Mouse (Mus musculus) gastrocnemius, postnatal 14 days (tissue): ENCODE results near the gene Agxt. TPM values are rescaled to one million over a fixed set of nuclear protein-coding genes. Genes with fewer than 3 reads are reported as not detected.

ENCODE experiments used
- DNase-seq: peaks from one replicate; pipeline ENCODE4 v3.0.0; 2021; ENCODE audit warnings: mixed read lengths
- intact Hi-C: fragments of 180-260 bp; cut with DNase I; formaldehyde crosslinking; loops from one replicate; pipeline ENCODE4 v1.15.1; 2025; ENCODE audit warnings: low total_unique reads
- long read RNA-seq, 2 experiments: library from polyadenylated mRNA; stranded (forward); transcript quantifications; one replicate each; pipeline ENCODE4 v2.0.0; 2021
- total RNA-seq, 2 experiments: library from RNA; stranded (reverse); gene quantifications; 2 replicates each; pipeline ENCODE4 v1.2.3; 2021

The Agxt gene
- not detected for total RNA-seq
- long read RNA-seq, experiment 1 = 0 reads
- long read RNA-seq, experiment 2 = 0 reads

GRCm38 (mm10) chr1:93135036-93135526, at the start of gene Agxt:
Agxt (plus strand) TSS chr1:93135240.
- intact Hi-C loops = no loop called here
- DNase-seq = no peak

GRCm38 (mm10) chr1:93092582-93092981, 42.5 kb upstream of the Agxt start:
- DNase-seq = no peak
- intact Hi-C loops = no loop called here

- DNase-seq = no peak
- intact Hi-C loops = no loop called here
These were observed 36.1 kb upstream of the Agxt start for GRCm38 (mm10) chr1:93098956-93099355.

- intact Hi-C loops = no loop called here
- DNase-seq = peak; percentile 19
These were observed 34.8 kb upstream of the Agxt start for GRCm38 (mm10) chr1:93100243-93100575.

GRCm38 (mm10) chr1:93100576-93101491, 34.2 kb upstream of the Agxt start:
- no peak for DNase-seq
- intact Hi-C loops = no loop called here

GRCm38 (mm10) chr1:93101571-93102061, 33.4 kb upstream of the Agxt start, which contains the start of gene Kif1a:
Kif1a (minus strand) TSS chr1:93101951.
- intact Hi-C loops = no loop called here
- DNase-seq = no peak

GRCm38 (mm10) chr1:93102700-93103099, 32.3 kb upstream of the Agxt start:
- intact Hi-C loops = no loop called here
- no peak for DNase-seq

GRCm38 (mm10) chr1:93114713-93115463, 20.2 kb upstream of the Agxt start:
- intact Hi-C loops = no loop called here
- peak; percentile 58 for DNase-seq

- intact Hi-C loops = no loop called here
- DNase-seq = no peak
These were observed 19.6 kb upstream of the Agxt start for GRCm38 (mm10) chr1:93115471-93115870.

GRCm38 (mm10) chr1:93118816-93119215, 16.2 kb upstream of the Agxt start:
- intact Hi-C loops = no loop called here
- DNase-seq = no peak

- intact Hi-C loops = no loop called here
- DNase-seq = no peak
These were observed 11.7 kb upstream of the Agxt start for GRCm38 (mm10) chr1:93123179-93123854.

GRCm38 (mm10) chr1:93124066-93124465, 11.0 kb upstream of the Agxt start:
- intact Hi-C loops = no loop called here
- no peak for DNase-seq

GRCm38 (mm10) chr1:93125256-93125655, 9.8 kb upstream of the Agxt start:
- no peak for DNase-seq
- intact Hi-C loops = no loop called here

GRCm38 (mm10) chr1:93128209-93128608, 6.8 kb upstream of the Agxt start:
- intact Hi-C loops = no loop called here
- no peak for DNase-seq

- peak; percentile 53 for DNase-seq
- intact Hi-C loops = no loop called here
These were observed 6.2 kb upstream of the Agxt start for GRCm38 (mm10) chr1:93128710-93129349.

- no peak for DNase-seq
- intact Hi-C loops = no loop called here
These were observed 4.6 kb upstream of the Agxt start for GRCm38 (mm10) chr1:93130242-93130983.

GRCm38 (mm10) chr1:93132676-93133075, 2.4 kb upstream of the Agxt start:
- no peak for DNase-seq
- intact Hi-C loops = no loop called here

GRCm38 (mm10) chr1:93138534-93138933, 3.5 kb downstream of the Agxt start:
- intact Hi-C loops = no loop called here
- no peak for DNase-seq

- peak; percentile 56 for DNase-seq
- intact Hi-C loops = no loop called here
These were observed 4.7 kb downstream of the Agxt start for GRCm38 (mm10) chr1:93139713-93140112.
